Mouse (Mus musculus): ENCODE results near the gene Sestd1.

The Sestd1 gene

DNA sequence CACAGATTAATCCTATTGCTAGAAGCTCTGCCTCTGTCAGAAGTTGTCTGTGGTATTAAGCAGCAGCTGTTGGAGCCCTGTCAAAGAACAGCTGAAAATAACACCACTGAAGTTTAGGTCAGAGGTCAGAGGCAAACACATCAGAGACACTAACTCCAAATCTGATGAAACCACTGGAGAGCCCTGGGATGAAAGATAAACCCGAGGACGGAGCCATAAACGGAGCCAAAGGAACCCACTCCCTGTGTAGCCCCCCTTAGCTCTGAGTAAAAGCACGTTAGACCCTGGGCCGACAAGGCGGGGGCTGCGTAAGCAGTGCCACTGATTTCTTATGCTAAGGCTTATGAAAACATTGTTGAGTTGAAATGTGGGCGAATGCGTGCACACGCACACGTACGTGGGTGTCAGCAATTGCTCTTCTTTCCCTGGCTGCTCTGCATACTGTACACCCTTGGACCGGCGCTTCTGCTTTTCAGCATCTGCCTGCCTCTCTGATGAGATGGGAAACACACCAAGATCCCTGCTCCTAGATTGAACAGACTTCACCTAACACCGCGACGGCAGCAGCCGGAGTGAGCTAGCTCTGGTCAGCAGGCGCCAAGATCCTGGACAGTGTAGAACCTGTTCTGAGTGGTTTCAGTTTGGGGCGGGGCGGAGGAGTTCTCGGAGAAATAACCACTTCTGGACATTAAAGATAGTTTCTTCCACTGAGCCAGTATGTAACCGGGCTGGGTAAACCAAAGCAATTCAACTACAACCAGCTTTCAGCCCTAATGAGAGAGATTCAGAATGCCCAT is 108.8 kb downstream of the Sestd1 start:
- DNase-seq = no peak

DNA sequence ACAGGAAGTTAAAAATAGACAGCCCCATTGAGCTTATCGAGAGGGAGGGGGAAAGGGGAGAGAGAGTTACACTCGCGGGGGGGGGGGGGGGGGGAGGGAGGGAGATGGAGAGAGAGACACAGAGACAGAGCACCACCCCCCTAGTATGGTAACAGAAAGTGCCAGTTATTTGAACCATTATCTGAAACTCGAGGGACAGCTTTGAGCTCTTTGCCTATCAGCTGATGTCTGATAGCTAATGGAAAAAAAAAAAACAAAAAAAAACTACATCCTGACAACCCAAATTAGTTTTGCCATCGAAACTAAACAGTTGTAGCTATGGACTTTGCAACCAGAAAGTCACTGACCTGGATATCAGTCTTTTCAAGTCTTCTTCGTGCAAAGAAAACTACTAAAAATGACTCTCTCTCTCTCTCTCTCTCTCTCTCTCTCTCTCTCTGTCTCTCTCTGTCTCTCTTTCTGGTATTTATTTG is 109.7 kb downstream of the Sestd1 start, which contains the start of gene Ccdc141:
Ccdc141 (minus strand) TSS at position 4 of the 473 bp plus-strand sequence.
- DNase-seq = no peak

DNA sequence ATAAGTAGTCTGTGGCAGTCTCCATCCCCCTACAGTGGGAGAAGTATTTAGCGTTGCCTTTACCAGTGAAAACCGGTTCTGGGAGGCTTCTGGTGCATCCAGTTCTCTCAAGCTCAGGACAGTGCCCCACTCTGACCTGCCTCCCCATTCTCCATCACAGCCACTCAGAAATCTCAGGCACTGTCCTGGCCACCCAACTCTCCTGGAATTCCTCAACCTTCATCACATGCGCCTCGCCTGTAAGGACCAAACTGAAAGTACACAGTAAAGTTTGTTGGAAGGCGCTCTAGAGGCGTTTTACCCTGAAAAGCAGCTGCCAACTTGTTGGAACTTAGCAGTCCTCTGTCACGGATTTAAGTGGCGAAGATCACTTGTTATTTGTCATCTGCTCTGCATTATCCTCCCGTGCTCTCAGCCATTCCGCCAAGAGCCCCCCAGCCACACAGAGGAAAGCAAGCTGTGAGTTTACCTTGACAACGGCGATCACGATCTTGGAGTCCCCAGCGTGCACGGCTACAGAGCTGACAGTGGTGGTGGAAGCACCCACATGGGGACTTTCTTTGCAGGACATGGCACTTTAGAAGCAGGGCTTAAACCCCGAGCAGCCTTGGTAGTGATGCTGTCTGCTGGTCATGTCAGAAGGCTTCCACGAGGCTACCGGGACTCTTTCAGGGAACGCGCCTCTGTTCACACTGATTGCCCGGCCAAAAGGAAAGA is 110.3 kb downstream of the Sestd1 start:
- DNase-seq = no peak

DNA sequence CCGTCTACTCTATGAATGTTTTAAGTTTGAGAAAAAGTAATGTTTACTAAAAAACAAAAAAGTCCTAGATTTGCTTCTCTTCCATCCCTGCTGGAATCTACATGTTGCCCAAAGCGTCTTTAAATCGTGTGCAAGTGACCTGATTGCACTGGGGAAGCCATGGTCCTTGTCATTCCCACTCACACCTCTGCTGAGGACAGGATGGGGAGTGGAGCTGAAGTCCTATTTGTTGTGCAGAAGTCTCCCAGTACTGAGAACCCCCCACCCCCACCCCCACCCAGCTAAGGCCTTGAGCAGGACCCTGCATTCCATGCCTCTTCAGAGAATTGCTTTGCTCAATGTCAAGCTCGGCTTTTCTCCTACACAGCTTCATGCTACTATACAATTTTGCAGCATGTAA is 111.2 kb downstream of the Sestd1 start:
- DNase-seq = no peak

DNA sequence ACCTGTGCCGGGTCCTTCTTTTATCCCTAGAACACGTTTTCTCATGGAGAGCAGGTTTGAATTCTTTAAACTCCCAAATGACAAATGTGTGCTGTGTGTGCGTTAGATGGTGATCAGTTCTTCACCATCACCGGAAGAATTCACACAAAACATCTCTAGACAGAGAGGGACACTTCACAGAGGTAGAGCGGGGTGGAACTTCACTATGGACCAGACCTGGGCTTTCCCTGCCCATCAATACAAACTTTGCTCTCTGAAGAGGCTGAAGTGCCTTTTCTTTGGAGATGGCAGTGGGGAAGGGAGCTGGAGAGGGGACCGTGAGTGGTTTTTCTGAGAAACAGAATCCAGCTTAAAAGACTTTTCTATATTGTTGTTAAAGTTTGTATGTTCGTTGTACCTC is 111.6 kb downstream of the Sestd1 start:
- no peak for DNase-seq

DNA sequence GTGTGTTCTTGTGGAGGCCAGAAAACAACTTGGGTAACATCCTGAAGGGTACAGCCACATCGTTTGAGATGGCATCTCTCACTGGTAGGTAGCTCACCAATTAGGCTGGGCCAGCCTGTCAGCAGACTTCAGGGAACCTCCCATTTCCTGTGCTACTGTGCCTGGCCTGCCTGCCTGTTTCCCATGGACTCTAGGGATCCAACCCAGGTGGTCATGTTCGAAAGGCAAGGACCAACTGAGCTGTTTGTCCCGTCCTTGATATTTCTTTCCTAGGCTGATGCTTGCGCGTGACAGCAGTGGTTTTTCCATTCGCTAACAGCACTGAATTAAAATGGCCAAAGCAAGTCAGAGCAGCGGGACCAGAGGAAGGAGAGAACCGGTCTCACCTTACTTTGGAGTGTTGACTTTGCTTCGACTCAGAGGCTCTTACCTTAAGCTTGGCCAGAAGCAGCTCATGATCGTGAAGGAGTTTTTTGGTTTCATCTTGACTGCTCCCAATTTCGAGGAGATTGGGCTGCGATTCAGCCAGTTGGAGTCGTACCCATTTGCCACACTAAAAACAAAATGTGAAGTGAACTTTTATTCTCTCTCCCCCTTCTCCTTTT is 112.2 kb downstream of the Sestd1 start:
- no peak for DNase-seq

DNA sequence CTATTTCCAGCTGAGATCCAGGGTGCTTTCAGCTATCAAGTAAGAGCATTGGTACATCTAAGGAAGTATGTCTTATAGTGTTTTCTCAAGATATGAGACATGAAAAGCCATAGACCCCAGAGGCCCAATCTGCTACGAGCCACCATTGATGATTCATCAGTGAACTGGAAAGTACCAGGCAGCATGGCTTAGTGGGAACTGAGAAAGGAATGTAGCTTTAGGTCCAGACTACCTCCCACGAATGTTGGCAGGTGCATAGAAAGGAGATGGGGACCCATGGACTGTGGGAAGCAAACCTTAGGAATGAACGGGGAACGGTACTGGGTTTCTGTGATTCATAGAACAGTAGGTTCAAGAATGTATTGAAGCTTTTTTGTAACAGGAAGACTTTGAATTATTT is 114.0 kb downstream of the Sestd1 start:
- no peak for DNase-seq

DNA sequence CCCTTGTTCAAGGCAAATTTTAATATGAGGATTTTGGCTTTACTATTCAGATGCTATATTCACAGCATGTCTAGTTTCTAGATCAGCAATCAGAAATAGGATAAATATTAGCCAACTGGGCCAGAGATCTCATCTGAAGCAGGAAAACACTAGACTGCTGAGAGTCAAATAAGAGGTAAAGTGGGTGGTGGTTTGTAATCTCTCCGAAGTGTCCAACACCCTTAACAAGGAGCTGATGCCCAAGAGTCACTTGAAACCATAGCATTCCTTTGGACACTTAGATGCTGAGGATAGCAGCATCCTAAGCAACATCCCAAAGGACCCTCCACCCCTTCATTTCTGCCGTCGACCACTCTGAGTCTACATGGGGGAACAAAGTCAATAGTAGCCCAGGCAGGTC is 115.7 kb downstream of the Sestd1 start:
- DNase-seq = no peak

DNA sequence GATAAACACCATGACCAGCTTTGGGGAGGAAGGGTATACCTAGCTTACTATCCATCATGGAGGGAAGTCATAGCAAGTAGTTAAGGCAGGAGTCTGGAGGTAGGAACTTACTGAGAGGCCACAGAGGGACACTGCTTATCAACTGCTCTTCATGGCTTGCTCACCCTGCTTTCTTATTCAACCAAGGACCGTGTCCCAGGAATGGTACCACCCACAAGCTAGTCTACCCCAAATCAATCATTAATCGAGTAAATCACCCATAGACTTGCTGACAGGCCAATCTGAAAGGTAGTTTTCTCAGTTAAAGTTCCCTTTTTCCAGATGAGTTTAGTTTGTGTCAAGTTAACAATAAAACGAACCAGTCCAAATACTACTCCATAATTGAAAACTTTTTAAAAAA is 117.0 kb downstream of the Sestd1 start:
- DNase-seq = no peak

DNA sequence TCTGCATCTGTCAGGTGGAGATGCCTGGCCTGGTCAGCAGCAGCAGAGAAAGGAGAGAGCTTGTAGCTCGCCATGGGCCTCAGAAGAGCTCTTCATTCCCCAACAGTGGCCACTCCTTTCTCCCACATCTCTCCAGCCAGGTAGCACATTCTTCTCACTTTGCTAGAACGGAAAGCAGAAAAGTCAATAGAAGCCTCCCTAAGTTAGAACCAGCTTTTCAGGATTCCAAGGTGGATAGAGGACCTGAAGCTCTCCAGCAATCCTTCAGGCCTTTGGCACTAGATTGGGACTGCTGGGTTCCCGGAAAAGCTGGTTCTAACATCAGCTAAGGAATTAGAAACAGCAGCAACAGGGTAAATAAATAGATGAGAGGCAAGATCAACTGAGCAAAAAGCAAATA is 118.3 kb downstream of the Sestd1 start:
- no peak for DNase-seq

DNA sequence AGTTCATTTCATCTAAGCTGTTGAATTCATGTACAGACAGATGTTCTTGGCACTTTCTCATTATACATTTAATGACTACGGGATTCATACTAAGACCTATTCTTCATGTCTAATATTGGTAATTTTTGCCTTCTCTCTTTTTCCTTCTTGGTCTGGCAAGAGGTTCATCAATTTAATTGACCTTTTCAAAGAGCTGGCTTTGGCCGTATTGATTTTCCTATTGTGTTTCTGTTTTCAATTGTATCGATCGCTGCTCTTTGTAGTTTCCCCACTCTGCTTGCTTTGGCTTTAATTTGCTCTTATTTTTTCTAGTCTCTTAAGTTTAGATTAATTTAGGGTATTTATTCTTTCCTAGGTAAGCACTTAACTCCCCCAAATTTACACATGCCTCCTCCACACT is 122.8 kb downstream of the Sestd1 start:
- no peak for DNase-seq

DNA sequence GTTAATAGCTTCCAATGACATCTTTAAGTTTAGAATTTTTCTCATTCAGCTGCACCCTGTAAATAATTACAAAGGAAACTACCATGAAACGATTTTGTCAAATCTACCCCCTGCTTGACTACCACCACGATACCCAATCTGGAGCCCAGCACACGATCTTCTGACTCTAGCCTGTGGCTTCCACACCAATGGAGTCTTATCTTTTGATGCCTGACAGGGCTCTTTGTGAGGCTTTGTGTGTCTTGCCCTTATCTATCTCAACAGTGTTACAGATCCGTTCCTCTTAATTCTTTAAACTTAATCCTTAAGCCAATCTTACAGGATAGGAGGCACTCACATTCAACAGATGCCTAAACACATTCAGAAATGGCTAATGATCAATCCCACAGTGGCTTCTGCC is 126.3 kb downstream of the Sestd1 start:
- DNase-seq = no peak

DNA sequence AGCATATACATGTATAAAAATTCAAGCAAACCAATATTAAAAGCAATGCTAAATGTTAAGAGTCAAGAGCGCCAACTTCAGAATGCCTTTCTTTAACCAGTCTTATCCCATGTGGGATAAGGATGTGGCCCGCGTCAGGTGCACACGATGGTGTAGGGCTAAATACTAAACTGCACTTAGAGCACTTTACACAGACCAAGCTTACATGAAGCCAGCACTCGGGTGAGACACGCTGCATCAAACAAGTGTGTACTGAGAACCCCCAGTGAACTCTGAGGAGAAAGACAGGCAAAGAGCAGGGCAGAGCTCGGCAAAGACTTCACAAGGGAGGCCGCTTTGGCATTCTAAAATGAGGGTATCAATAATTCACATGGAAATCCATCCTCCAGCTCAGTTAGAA is 129.1 kb downstream of the Sestd1 start:
- no peak for DNase-seq

DNA sequence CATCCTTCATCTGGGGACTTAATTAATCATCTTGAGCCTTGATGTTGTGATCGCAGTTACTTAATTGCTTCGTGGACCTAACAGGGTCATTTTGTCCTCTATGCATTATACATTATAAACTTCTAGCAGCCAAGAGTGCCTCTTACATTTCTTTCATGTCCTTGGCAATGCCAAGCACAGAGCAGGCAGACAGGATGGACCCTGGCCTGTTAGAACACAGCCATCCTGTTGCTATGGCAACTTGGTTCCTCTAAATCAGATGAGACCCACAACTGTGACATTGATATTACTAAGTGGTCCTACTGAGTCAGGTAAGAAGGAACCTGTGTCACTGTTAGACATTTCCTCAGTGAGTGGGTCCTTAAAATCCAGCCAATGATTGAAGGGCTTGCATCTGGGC is 130.8 kb downstream of the Sestd1 start:
- DNase-seq = no peak

DNA sequence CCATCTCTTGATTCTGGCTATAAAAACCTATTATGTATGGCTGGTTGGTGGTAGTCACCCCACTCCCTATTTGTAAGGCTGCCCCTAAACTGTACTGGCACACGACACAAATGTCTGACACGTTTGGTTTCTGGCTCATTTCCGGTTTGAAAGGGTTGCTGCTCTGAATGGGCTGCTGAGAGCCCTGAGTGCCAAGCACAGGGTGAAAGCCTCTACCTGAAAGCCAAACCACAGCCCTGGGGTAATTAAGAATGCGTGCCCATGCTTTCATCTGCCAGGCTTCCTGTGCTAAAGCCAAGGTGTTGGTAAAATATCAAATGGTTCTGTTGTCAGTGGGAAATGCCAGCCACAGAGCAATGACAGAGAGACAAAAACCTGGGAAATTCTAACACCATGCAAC is 132.2 kb downstream of the Sestd1 start:
- DNase-seq = no peak

DNA sequence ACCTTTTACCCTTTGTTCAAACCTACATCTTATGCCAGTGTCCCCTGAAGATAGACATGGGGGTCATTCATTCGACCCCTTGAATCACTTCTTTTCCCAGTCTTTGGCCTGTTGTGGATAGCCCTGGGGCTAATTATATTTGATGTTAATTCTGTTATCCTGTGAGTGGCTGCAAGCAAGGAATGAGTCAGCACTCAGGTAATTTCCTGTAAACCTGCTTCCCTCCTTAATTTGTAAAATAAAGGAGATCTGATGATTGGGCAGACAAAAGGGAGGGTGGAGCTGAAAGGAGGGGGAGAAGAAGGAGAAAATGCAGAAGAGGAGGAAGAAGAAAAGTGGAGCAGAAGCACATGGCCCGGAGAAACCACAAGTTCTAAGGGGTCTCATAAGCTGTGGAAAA is 133.4 kb downstream of the Sestd1 start:
- no peak for DNase-seq

DNA sequence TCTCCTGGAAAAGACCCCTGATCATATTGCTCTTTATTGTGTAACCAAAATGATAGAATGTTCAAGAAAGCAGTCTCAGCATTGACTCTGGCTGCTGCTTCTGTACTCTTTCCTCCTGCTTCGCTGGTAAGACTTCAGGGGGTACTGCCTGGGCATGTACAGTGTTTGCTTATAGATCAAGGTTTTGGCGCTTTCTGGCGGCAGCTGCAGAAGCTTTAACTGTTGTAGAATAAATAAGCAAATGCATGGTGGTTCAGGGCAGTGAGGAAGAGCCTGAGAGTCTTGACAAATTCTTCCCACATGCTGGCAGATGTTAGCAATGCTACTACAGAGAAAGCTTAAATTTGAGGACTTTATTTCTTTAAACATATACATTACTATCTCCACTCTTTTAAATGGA is 134.1 kb downstream of the Sestd1 start:
- DNase-seq = no peak

DNA sequence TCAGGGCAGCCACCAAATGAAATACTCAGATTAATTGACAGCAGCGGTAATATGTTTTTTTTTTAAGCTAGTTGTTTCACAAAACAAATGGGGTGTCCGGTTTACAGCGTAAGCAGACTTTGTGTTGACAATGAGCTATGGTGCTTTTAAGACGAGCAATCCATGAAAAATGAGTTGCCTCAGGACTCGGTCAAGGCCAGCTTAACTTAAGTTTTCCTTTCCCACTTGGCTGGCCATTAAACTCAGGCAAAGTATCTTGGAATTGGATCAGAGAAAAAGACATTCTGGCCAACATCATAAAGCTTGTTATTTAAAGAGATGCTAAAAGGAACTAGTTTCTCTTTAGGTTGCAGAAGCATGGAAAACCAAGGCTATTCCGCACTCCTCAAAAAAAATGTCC is 136.9 kb downstream of the Sestd1 start:
- DNase-seq = no peak

DNA sequence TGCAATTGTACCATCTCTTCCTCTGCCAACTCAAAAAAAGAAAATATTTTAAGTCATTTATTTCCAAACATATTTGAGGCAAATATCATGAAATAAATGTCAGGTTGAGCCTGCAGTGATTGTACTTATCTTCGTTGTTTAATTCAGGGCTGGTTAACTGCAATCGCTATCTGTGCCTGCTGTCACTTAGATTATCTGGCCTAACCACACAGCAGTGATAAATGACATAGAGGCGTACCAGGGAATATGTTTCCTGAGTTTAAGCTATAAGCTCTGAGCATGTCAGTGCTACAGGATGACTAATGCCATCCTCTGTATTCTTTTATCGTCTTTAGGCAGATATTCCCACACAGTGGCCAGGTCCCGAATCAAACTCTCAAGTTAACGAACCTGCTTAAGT is 141.5 kb downstream of the Sestd1 start:
- DNase-seq = no peak

DNA sequence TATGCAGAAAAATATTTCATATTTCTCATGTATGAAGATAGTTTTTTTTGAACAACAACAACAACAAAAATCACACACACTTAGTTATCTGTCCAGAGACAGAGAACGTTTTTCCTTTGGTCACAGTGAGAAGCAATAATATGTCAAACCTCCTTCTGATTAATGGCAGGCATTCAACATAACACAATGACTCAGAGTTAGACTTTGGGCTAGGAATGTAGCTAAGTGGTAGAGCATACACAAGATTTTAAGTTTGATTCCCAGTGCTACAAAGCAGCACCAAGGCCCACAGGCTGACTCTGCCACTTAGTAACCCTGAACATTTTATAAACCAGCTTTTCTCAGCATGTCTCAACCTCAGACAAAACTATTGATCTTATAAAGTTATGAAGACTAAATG is 145.5 kb downstream of the Sestd1 start:
- DNase-seq = no peak

DNA sequence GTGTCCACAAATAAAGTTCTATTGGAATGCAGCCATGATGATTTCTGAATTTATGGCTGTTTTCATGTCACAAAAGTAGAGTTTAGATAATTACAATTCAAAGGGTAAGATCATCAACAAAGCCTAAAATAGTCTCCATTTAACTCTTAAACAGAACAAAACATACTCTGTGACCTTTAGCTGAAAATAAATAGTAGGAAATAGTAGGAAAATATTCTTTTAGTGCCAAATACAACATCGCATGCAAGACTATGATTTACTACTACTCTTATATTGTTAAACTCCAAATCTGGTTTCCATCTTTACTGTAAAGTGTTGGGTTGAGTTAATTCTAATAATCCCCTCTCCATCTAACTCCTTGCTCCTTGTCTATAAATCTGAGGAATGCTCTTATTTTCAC is 147.0 kb downstream of the Sestd1 start:
- DNase-seq = no peak

Data from right cerebral cortex, postnatal 4 days (tissue).